Mouse (Mus musculus): ENCODE measurements around the gene Btbd9. TPM values are rescaled to one million over a fixed set of nuclear protein-coding genes. Genes with fewer than 3 reads are reported as not detected.

Gene Btbd9
- total and polyA plus RNA-seq, 2 experiments, result 12.7 to 12.8 TPM

GRCm38 (mm10) chr17:30388817-30389216 is 187.5 kb downstream of the Btbd9 start:
- WGBS, result 90% methylated on average over 4 of the region's 4 CpGs
- no peak for TF ChIP-seq CTCF (IDR thresholded peaks at IDR 0.05; ENCODE audit: low read depth, low read length)
- no peak for TF ChIP-seq POLR2A (IDR thresholded peaks at IDR 0.05; ENCODE audit: extremely low read depth, insufficient read depth, low read length)
- Histone ChIP-seq H3K36me3 (ENCODE audit: control insufficient read depth, insufficient read depth, low read length) (no peaks in the 10 kb centered on the region), H3K79me2 (ENCODE audit: control insufficient read depth, insufficient read depth, low read length) (no peaks in the 10 kb centered on the region), H3K27ac (replicated peaks; ENCODE audit: insufficient read depth, low read depth, low read length) (no peak overlapping the region), H3K9ac (ENCODE audit: low read depth, low read length) (no peak overlapping the region), H3K4me1 (ENCODE audit: control insufficient read depth, insufficient read depth, low read length) (peaks cover 2% of the 10 kb centered on the region; the same call in 1 of the 2 replicates), H3K4me3 (ENCODE audit: insufficient read depth, low read depth, low read length) (no peak overlapping the region), H3K27me3 (ENCODE audit: control insufficient read depth, insufficient read depth, low read length) (no peaks in the 10 kb centered on the region)
- DNase-seq (ENCODE audit: extremely low read depth, low read depth, low spot score), result no peak

GRCm38 (mm10) chr17:30388391-30388790 is 187.9 kb downstream of the Btbd9 start:
- Histone ChIP-seq H3K27me3 (ENCODE audit: control insufficient read depth, insufficient read depth, low read length) (no peaks in the 10 kb centered on the region), H3K36me3 (ENCODE audit: control insufficient read depth, insufficient read depth, low read length) (no peaks in the 10 kb centered on the region), H3K4me1 (ENCODE audit: control insufficient read depth, insufficient read depth, low read length) (peaks cover 2% of the 10 kb centered on the region; the same call in 1 of the 2 replicates), H3K4me3 (ENCODE audit: insufficient read depth, low read depth, low read length) (no peak overlapping the region), H3K79me2 (ENCODE audit: control insufficient read depth, insufficient read depth, low read length) (no peaks in the 10 kb centered on the region), H3K9ac (ENCODE audit: low read depth, low read length) (no peak overlapping the region), H3K27ac (replicated peaks; ENCODE audit: insufficient read depth, low read depth, low read length) (no peak overlapping the region)
- WGBS, result 100% methylated on average over 3 of the region's 3 CpGs
- TF ChIP-seq POLR2A (IDR thresholded peaks at IDR 0.05; ENCODE audit: extremely low read depth, insufficient read depth, low read length) (no peak), CTCF (IDR thresholded peaks at IDR 0.05; ENCODE audit: low read depth, low read length) (no peak)
- DNase-seq (ENCODE audit: extremely low read depth, low read depth, low spot score), result no peak

- H3K9ac ChIP-seq (ENCODE audit: low read depth, low read length), result no peak overlapping the region
- no peaks in the 10 kb centered on the region for H3K36me3 ChIP-seq (ENCODE audit: control insufficient read depth, insufficient read depth, low read length)
- DNase-seq (ENCODE audit: extremely low read depth, low read depth, low spot score), result no peak
- H3K4me3 ChIP-seq (ENCODE audit: insufficient read depth, low read depth, low read length), result no peak overlapping the region
- no peaks in the 10 kb centered on the region for H3K79me2 ChIP-seq (ENCODE audit: control insufficient read depth, insufficient read depth, low read length)
- no peak overlapping the region for H3K27ac ChIP-seq (replicated peaks; ENCODE audit: insufficient read depth, low read depth, low read length)
- H3K27me3 ChIP-seq (ENCODE audit: control insufficient read depth, insufficient read depth, low read length), result no peaks in the 10 kb centered on the region
- WGBS, result 90% methylated on average over 9 of the region's 9 CpGs
- TF ChIP-seq CTCF (IDR thresholded peaks at IDR 0.05; ENCODE audit: low read depth, low read length) (no peak), POLR2A (IDR thresholded peaks at IDR 0.05; ENCODE audit: extremely low read depth, insufficient read depth, low read length) (no peak)
- H3K4me1 ChIP-seq (ENCODE audit: control insufficient read depth, insufficient read depth, low read length), result no peaks in the 10 kb centered on the region
Observed at GRCm38 (mm10) chr17:30386241-30386640, 190.0 kb downstream of the Btbd9 start.

GRCm38 (mm10) chr17:30383649-30384048 is 192.6 kb downstream of the Btbd9 start:
- H3K4me1 ChIP-seq (ENCODE audit: control insufficient read depth, insufficient read depth, low read length), result no peaks in the 10 kb centered on the region

GRCm38 (mm10) chr17:30378221-30379010 is 197.9 kb downstream of the Btbd9 start:
- Histone ChIP-seq H3K4me1 (ENCODE audit: control insufficient read depth, insufficient read depth, low read length) (no peaks in the 10 kb centered on the region), H3K27me3 (ENCODE audit: control insufficient read depth, insufficient read depth, low read length) (no peaks in the 10 kb centered on the region), H3K36me3 (ENCODE audit: control insufficient read depth, insufficient read depth, low read length) (no peaks in the 10 kb centered on the region), H3K79me2 (ENCODE audit: control insufficient read depth, insufficient read depth, low read length) (no peaks in the 10 kb centered on the region), H3K4me3 (ENCODE audit: insufficient read depth, low read depth, low read length) (no peak overlapping the region), H3K9ac (ENCODE audit: low read depth, low read length) (no peak overlapping the region), H3K27ac (replicated peaks; ENCODE audit: insufficient read depth, low read depth, low read length) (no peak overlapping the region)
- no peak for DNase-seq (ENCODE audit: extremely low read depth, low read depth, low spot score)
- TF ChIP-seq CTCF (IDR thresholded peaks at IDR 0.05; ENCODE audit: low read depth, low read length), result no peak
- no peak for TF ChIP-seq POLR2A (IDR thresholded peaks at IDR 0.05; ENCODE audit: extremely low read depth, insufficient read depth, low read length)
- 80% methylated on average over 5 of the region's 5 CpGs for WGBS

More at GRCm38 (mm10) chr17:30383649-30384048, 192.6 kb downstream of the Btbd9 start:
- Histone ChIP-seq H3K4me3 (ENCODE audit: insufficient read depth, low read depth, low read length) (no peak overlapping the region), H3K79me2 (ENCODE audit: control insufficient read depth, insufficient read depth, low read length) (no peaks in the 10 kb centered on the region), H3K27me3 (ENCODE audit: control insufficient read depth, insufficient read depth, low read length) (no peaks in the 10 kb centered on the region), H3K9ac (ENCODE audit: low read depth, low read length) (no peak overlapping the region), H3K27ac (replicated peaks; ENCODE audit: insufficient read depth, low read depth, low read length) (no peak overlapping the region), H3K36me3 (ENCODE audit: control insufficient read depth, insufficient read depth, low read length) (no peaks in the 10 kb centered on the region)
- WGBS, result 95% methylated on average over 6 of the region's 6 CpGs
- TF ChIP-seq CTCF (IDR thresholded peaks at IDR 0.05; ENCODE audit: low read depth, low read length) (no peak), POLR2A (IDR thresholded peaks at IDR 0.05; ENCODE audit: extremely low read depth, insufficient read depth, low read length) (no peak)
- no peak for DNase-seq (ENCODE audit: extremely low read depth, low read depth, low spot score)

- Histone ChIP-seq H3K4me3 (ENCODE audit: insufficient read depth, low read depth, low read length) (no peak overlapping the region), H3K27ac (replicated peaks; ENCODE audit: insufficient read depth, low read depth, low read length) (no peak overlapping the region), H3K79me2 (ENCODE audit: control insufficient read depth, insufficient read depth, low read length) (no peaks in the 10 kb centered on the region), H3K9ac (ENCODE audit: low read depth, low read length) (no peak overlapping the region), H3K4me1 (ENCODE audit: control insufficient read depth, insufficient read depth, low read length) (no peaks in the 10 kb centered on the region), H3K36me3 (ENCODE audit: control insufficient read depth, insufficient read depth, low read length) (no peaks in the 10 kb centered on the region), H3K27me3 (ENCODE audit: control insufficient read depth, insufficient read depth, low read length) (no peaks in the 10 kb centered on the region)
- no peak for TF ChIP-seq POLR2A (IDR thresholded peaks at IDR 0.05; ENCODE audit: extremely low read depth, insufficient read depth, low read length)
- TF ChIP-seq CTCF (IDR thresholded peaks at IDR 0.05; ENCODE audit: low read depth, low read length), result no peak
- WGBS, result 60% methylated on average over 1 of the region's 1 CpGs
- DNase-seq (ENCODE audit: extremely low read depth, low read depth, low spot score), result no peak
Observed at GRCm38 (mm10) chr17:30377754-30378153, 198.5 kb downstream of the Btbd9 start.
